Mouse (Mus musculus): Measurements from ENCODE around the gene Mtmr6.
"Not testable (repeated sequence)": the region's sequence is repeated elsewhere in the genome, so short reads cannot be mapped to it uniquely, and the experiment has no call there.

The Mtmr6 gene

DNA sequence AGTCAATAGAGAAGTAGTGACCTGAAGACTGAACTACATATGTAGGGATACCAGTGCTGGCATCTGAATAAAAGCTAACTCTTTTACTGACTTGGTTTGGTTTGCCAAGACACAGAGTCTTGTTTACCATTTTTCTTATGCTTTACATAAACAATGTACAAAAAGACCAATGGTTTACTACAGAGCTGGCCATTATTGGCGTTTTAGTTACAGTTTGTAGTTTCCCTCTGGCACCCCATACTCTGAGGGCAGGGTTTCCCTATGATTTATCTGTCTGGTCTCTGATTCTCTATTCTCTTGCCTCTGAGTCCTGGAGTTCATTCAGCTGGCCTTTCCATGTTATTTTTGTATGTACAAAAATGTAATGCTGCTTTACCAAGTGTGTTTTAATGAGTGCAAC lies 30.5 kb downstream of the Mtmr6 start:
- DNase-seq (ENCODE audit: low spot score in 2 of 2), result no peak

DNA sequence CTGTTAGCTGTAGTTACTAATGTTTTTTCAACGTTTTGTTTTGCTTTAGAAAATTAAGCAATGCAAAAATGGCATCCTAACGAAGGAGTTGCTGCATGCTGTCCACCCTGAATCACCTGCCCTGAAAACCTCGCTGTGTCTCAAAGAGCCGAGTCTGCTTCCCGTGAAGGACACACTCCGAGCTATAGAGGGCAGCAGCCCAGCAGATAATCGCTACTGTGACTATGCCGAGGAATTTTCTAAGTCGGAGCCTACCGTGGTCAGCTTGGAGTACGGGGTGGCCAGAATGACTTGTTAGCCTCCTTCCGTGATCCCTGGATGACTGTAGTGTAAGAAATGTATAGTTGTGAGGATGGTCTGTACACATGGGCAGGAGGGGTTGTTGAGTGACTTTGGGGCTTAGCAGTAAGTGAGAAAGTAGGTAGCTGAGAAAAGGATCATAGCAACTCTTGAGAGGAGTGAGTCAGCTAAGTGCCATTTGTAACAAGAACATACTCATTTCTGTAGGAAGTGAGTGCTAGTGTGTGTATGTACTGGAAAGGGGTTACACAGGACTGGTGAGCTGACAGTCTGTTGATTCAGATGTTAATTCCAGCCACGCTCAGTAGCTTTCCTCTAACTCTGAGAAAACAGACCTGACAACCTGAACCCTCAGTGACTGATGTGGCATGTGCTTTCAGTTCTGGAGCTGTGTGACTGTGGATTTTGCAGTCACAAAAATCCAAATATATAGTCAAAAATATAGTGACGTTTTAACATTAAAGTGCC lies 35.4 kb downstream of the Mtmr6 start:
- DNase-seq (ENCODE audit: low spot score in 2 of 2), result peak in 1 of 2 experiments; percentile 15

DNA sequence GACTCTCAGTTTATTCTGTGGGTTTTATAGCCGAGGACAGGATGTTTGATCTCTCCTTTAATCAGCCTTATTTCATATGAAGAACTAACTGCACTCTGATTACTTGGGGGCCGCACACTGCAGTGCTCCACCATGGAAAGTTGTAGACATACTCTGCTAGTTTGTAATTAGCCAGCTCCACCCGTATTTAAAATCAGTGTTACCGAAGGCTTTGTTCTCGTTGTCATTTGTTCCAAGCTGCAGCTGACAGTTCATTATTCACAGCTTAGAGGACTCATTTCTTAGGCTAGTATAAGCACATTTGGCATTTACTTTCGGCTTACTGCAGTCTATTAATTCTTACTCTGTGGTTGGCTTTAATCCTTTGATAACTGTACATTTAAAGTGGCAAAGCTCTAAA lies 36.0 kb downstream of the Mtmr6 start:
- DNase-seq (ENCODE audit: low spot score in 2 of 2), result no peak

DNA sequence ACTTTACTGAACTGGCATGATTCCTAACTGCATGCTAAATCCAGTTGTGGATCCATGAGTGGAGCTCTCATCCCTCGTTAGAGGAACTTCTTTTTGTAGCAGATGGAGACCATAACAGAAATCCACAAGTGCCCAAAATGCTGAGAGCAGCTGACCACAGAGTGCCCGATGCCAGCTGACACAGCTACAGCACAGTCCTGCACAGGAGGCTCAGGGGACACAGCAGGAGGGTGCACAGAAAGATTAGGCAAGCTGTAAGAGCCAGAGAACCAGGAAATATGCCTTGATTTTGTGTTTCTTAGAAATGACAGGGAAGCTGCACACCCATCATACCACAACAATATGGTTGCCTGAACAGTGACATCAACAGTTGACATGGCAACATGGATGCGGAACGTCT lies 37.4 kb downstream of the Mtmr6 start:
- DNase-seq (ENCODE audit: low spot score in 2 of 2), result no peak

DNA sequence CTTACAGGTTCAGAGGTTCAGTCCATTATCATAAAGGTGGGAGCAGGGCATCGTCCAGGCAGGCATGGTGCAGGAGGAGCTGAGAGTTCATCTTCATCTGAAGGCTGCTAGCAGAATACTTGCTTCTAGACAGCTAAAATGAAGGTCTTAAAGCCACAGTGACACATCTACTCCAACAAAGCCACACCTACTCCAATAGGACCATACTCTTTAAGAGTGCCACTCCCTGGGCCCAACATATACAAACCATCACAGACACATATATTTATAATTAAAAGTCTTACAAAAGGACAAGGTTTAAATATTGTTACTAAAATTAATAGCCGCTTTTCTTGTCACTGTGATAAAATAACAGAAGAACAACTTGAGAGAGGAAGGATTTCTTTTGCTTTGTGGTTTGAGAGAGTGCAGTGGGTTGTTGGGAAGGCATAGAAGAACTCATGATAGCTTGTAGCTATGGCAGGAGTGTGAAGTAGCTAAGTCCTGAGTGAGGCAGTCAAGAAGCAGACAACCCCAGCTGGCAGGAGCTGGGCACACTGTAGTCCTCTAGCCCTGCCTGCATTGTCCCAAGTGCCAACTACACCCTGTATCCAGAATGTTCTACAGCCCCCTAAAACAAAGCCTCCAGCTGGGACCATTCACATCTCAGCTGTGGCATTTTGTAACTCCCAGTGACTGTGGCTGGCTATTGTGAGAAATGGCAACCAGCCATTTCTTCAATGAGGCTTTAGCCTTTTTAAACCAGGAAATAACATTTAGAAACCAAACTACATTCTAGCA lies 39.6 kb downstream of the Mtmr6 start:
- DNase-seq (ENCODE audit: low spot score in 2 of 2), result peak in 1 of 2 experiments; percentile 26

DNA sequence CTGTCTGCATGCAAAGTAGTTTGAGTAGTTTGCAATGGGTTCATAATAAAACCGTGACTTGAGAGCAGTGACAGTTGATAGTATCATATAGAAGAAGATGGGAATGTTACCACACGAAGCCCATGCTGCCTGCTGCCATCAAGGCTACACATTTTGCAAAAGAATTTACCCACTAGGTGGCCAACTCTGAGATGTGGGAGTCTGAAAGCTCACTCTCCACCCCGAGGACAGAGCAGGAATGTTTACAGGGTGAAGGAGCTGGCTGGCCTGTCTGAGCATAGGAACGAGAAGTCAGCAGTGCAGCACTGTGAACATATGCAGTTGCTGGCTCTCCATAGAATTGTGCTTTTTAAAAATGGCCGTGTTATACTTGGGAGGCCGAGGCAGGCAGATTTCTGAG lies 43.1 kb downstream of the Mtmr6 start:
- DNase-seq (ENCODE audit: low spot score in 2 of 2), result no peak

DNA sequence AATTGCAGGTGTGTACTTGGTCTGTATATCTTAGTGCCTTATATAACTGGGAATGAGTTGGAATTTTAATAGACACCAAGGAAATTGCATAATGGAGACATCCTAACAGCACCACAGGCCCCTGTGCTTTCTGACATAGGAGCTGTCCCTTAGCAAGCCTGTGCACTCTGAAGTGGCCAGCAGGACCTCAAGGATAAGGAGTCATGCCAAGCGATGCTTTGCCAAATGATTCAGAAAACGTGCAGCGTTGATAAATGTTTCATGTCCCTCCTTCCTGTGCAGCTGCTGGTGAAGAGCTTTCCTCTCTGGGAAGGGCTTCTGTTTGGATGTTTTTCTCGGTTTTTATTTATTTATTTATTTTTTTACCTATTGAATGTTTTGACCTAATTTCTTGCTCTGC lies 45.7 kb downstream of the Mtmr6 start:
- no peak for DNase-seq (ENCODE audit: low spot score in 2 of 2)

DNA sequence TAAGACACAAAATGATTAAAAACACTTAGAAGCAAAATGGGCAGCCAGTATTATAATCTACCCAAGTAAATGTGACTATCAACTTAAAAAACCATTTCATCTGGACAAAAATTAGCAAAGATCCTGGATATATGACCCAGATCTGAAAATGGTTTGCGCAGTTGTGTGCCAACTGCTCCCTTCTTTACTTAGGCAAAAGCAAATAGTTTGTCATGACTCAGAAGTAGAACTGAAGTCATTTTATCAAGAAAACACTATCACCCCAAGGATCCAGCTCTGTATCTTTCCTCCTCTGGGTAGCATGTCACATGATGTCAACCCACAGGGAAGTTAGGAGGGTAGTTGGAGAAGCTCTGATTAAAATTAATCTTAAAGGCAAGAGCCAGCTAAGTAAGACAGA lies 54.2 kb downstream of the Mtmr6 start:
- DNase-seq (ENCODE audit: low spot score in 2 of 2), result no peak

DNA sequence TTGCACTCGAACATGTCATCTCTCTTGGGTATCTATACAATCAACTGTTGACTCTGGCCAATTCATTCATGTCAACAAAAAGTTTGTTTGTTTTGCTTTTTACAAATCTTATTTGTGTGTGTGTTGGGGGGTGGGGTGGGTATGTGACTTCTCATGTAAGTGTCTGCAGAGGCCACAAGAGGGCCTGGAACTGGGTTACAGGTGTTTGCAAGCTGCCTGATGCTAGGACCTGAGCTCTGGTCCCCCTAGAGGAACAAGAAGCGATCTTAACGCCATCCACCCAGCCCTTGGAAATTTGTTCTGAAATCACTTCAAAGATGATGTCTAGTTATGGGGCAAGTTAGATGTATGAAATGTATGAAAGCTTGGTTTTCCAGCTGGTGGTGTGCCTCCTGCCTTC lies 55.8 kb downstream of the Mtmr6 start:
- no peak for DNase-seq (ENCODE audit: low spot score in 2 of 2)

DNA sequence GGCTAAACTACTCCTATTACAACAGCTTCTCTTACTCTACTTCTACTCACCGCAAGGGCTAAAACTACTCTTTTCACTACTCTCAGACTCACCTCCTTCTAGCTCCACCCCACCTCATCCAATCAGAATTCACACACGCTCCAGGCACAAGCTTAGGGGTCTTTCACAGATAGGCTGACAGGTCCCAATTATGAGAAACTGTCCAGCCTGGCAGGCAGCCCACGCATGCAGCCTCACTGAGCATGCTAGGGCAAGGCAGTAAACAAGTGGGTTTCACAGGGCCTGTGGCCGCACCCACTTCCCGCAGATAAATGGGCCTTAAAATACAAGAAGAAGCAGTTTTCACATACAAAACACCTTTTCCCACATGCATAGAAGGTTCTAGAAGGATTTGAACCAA lies 75.0 kb downstream of the Mtmr6 start:
- not testable (repeated sequence) for DNase-seq (ENCODE audit: low spot score in 2 of 2)

DNA sequence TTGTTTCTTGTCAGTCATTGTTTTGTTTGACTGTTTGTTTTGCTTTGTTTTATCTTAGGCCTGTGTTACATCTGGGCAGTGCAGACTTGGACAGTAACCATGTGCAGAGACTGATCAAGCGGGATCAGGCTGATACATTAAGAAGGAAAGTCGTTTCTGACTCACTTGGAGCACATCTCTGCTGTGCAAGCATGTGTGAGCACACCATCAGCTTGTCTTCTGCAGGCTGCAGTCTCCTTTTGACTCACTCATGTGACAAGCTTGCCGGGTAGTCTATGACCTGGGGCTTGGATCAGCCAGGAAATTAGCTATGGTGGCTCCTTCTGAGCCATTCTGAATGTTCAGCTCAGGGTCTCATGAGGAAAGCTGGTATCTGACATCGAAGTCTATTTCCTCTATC lies 75.5 kb downstream of the Mtmr6 start:
- no peak for DNase-seq (ENCODE audit: low spot score in 2 of 2)

DNA sequence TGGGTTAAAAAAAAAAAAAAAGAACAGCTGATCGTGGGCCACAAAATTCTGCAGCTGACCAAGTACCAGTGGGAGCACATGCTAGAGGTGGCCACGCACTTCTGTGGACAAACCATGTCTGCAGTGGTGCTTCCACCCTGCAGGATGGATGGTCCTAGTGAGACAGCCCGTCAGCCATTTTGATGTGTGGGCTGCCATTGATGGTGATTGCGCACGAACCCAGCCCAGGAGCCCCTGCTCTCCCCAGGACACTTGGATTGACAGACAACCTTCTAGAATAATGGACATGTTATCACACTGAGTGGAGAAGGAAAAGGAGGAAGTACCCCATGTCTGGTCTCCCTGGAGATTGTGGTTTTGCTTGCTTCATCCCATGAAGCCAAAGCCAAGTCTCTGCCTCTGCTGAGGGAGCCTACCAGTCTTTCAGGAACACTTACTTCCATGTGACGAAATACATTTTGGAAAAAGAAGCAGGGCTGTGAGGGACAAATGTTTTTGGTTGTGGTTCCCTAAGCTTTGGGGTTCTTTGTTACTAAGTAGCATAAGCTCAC lies 80.4 kb downstream of the Mtmr6 start:
- DNase-seq (ENCODE audit: low spot score in 2 of 2), result no peak

All from frontal cortex, postnatal 10 days (tissue).